Comparison of ENCODE assay signal across 23 mouse cellular contexts in the genomic region with DNA sequence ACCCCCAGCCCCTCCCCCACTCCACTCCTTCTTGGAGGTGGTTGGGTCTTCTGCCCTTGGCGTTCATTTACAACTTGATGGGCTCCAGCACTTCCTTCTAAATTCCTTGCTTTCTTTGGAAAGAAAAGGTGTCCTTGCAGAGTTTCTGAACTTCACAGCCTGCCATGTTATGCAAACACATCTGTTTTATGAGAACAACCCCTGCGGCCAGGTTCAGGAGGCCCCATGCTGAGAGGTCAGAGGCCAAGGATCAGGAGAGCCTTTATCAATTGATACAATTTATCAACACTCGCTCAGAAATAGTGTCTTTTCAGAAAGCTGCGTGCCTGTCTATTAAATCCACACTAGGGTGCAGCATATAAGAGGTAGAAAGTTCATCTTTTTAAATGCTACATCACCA. TPM values are rescaled to one million over a fixed set of nuclear protein-coding genes. Genes with fewer than 3 reads are reported as not detected.
DNase-seq lines count a peak whose midpoint lies in the region; ATAC-seq and TF ChIP-seq lines count a peak whose summit lies in the region.
"Had no signal": no experiment of that assay in that cellular context is flagged by ENCODE, and none has a peak within 500 bp of the region (broad histone marks: within the 10 kb centered on the region; RNA-seq: fewer than 3 reads in every experiment).

No protein-coding gene starts in this region.

- ATAC-seq in stomach, postnatal 0 days (ENCODE audit: low FRiP score, low TSS enrichment): no peak
- ATAC-seq in liver, embryonic 12.5 days: no peak
- ATAC-seq: forebrain, embryonic 13.5 days; forebrain, embryonic 16.5 days; intestine, embryonic 15.5 days had no signal

- H3K4me2 ChIP-seq in stomach, postnatal 0 days (replicated peaks; ENCODE audit: low read depth): no peak overlapping the region
- no peak overlapping the region for H3K4me2 ChIP-seq in liver, embryonic 12.5 days
- H3K4me2 ChIP-seq: forebrain, embryonic 13.5 days; heart, embryonic 11.5 days; hindbrain, embryonic 12.5 days; hindbrain, embryonic 15.5 days; intestine, embryonic 15.5 days had no signal

- TF ChIP-seq CTCF in layer of hippocampus, adult 2 months (conservative IDR thresholded peaks at IDR 0.05): 0 out of 2 replicates have a peak, but pooled peaks have one; percentile 14
- TF ChIP-seq CTCF in E14TG2a.4 (conservative IDR thresholded peaks at IDR 0.05; ENCODE audit: low read length): no peak
- TF ChIP-seq CTCF in stomach, postnatal 0 days (IDR thresholded peaks at IDR 0.05; ENCODE audit: low read depth): 0 out of 2 replicates have a peak, but pooled peaks have one; percentile 16

- H3K4me3 ChIP-seq in layer of hippocampus, adult 2 months: no peak overlapping the region
- H3K4me3 ChIP-seq in E14TG2a.4 (replicated peaks; ENCODE audit: low read length) (0 out of 2 replicates have a peak overlapping the region, but pooled peaks have one; percentile 10), ES-E14 (ENCODE audit: insufficient read depth in 1 of 2, low read depth in 1 of 2, low read length in 2 of 2, poor library complexity in 1 of 2, severe bottlenecking in 1 of 2) (no peak overlapping the region)
- no peak overlapping the region for H3K4me3 ChIP-seq in stomach, postnatal 0 days (ENCODE audit: low read depth, low read length)
- no peak overlapping the region for H3K4me3 ChIP-seq in liver, embryonic 12.5 days
- H3K4me3 ChIP-seq: forebrain, embryonic 10.5 days; forebrain, embryonic 13.5 days; gastrocnemius, adult 2 months; hindbrain, embryonic 12.5 days; hindbrain, embryonic 15.5 days; intestine, embryonic 15.5 days had no signal

- H3K36me3 ChIP-seq in E14TG2a.4 (ENCODE audit: insufficient read depth, low read length) (no peaks in the 10 kb centered on the region), ES-E14 (ENCODE audit: control insufficient read depth, insufficient read depth, low read length, poor library complexity, severe bottlenecking) (no peaks in the 10 kb centered on the region)
- no peaks in the 10 kb centered on the region for H3K36me3 ChIP-seq in stomach, postnatal 0 days (ENCODE audit: control insufficient read depth, insufficient read depth, low read length)
- H3K36me3 ChIP-seq in liver, embryonic 12.5 days: no peaks in the 10 kb centered on the region
- H3K36me3 ChIP-seq: forebrain, embryonic 10.5 days; hindbrain, embryonic 12.5 days; hindbrain, embryonic 15.5 days; intestine, embryonic 15.5 days had no signal

- peaks cover 29% of the 10 kb centered on the region for H3K4me1 ChIP-seq in E14TG2a.4 (replicated peaks; ENCODE audit: low read depth, low read length)
- H3K4me1 ChIP-seq in ES-E14 (ENCODE audit: control insufficient read depth in 2 of 2, insufficient read depth in 2 of 2, low read length in 2 of 2, poor library complexity in 1 of 2): peaks cover 4 to 10% of the 10 kb centered on the region in 2 experiments
- H3K4me1 ChIP-seq in stomach, postnatal 0 days (replicated peaks; ENCODE audit: control insufficient read depth, insufficient read depth): no peaks in the 10 kb centered on the region
- H3K4me1 ChIP-seq in liver, embryonic 12.5 days: peaks cover 34% of the 10 kb centered on the region
- H3K4me1 ChIP-seq: forebrain, embryonic 13.5 days; hindbrain, embryonic 12.5 days; hindbrain, embryonic 15.5 days had no signal

- in situ Hi-C loops in ES-E14 (cut with MboI; ENCODE audit: low sequenced_read_pairs in 2 of 2, unreplicated experiment in 2 of 2): no loop called here

- no peak for DNase-seq in layer of hippocampus, adult 2 months (ENCODE audit: low spot score in 2 of 2)
- DNase-seq in layer of hippocampus, postnatal 14 days (ENCODE audit: low spot score in 2 of 2): no peak
- DNase-seq in ES-E14 (ENCODE audit: low read depth, low spot score): peak; percentile 69
- DNase-seq in stomach, postnatal 0 days (ENCODE audit: low spot score): no peak
- DNase-seq in cerebellum, adult 11 months: no peak
- DNase-seq: adrenal gland, postnatal 10 days; adrenal gland, postnatal 36 days; cerebellum, adult 8-10 months; cerebellum, postnatal 10 days; cerebellum, postnatal 36 days; gastrocnemius, adult 2 months; gastrocnemius, postnatal 14 days; heart, adult 11 months had no signal

- H3K9me3 ChIP-seq in E14TG2a.4 (ENCODE audit: low read length) (no peaks in the 10 kb centered on the region), ES-E14 (ENCODE audit: control insufficient read depth, insufficient read depth, low read depth, low read length) (no peaks in the 10 kb centered on the region)
- H3K9me3 ChIP-seq in stomach, postnatal 0 days (ENCODE audit: control insufficient read depth, low read length): no peaks in the 10 kb centered on the region
- H3K9me3 ChIP-seq in liver, embryonic 12.5 days (replicated peaks): no peaks in the 10 kb centered on the region
- H3K9me3 ChIP-seq: forebrain, embryonic 10.5 days; forebrain, embryonic 13.5 days; hindbrain, embryonic 12.5 days; hindbrain, embryonic 15.5 days; intestine, embryonic 15.5 days had no signal

- 0 out of 2 replicates have a peak, but pooled peaks cover 2% of the 10 kb centered on the region for H3K27me3 ChIP-seq in E14TG2a.4 (ENCODE audit: insufficient read depth, low read length)
- H3K27me3 ChIP-seq in stomach, postnatal 0 days (ENCODE audit: control insufficient read depth, insufficient read depth, low read length): no peaks in the 10 kb centered on the region
- H3K27me3 ChIP-seq in liver, embryonic 12.5 days (replicated peaks): 0 out of 2 replicates have a peak, but pooled peaks cover 3% of the 10 kb centered on the region
- H3K27me3 ChIP-seq: CH12.LX; forebrain, embryonic 13.5 days; hindbrain, embryonic 15.5 days; intestine, embryonic 15.5 days had no signal

- 45% methylated on average over 4 of the region's 4 CpGs for WGBS in stomach, postnatal 0 days
- 48% methylated on average over 4 of the region's 4 CpGs for WGBS in liver, embryonic 12.5 days (ENCODE audit: insufficient replicate concordance)

- H3K27ac ChIP-seq in layer of hippocampus, adult 2 months: no peak overlapping the region
- peak overlapping the region; percentile 72; the same call in 1 of the 2 replicates for H3K27ac ChIP-seq in ES-E14 (ENCODE audit: insufficient read depth, low read depth, low read length, poor library complexity, severe bottlenecking)
- no peak overlapping the region for H3K27ac ChIP-seq in stomach, postnatal 0 days (replicated peaks)
- H3K27ac ChIP-seq in liver, embryonic 12.5 days: no peak overlapping the region
- H3K27ac ChIP-seq: forebrain, embryonic 10.5 days; forebrain, embryonic 13.5 days; gastrocnemius, adult 2 months; hindbrain, embryonic 12.5 days; hindbrain, embryonic 15.5 days; intestine, embryonic 15.5 days had no signal

- no peak overlapping the region for H3K9ac ChIP-seq in ES-E14 (ENCODE audit: insufficient read depth, low read depth, low read length, poor library complexity, severe bottlenecking)
- no peak overlapping the region for H3K9ac ChIP-seq in stomach, postnatal 0 days (ENCODE audit: low read length)
- H3K9ac ChIP-seq in liver, embryonic 12.5 days: no peak overlapping the region
- H3K9ac ChIP-seq: forebrain, embryonic 13.5 days; hindbrain, embryonic 12.5 days; hindbrain, embryonic 15.5 days; intestine, embryonic 15.5 days had no signal

- TF ChIP-seq EP300 in stomach, postnatal 0 days (optimal IDR thresholded peaks at IDR 0.05): no peak

TF ChIP-seq in ES-E14, 5 proteins besides CTCF, POLR2A, EP300 and RAD21:
- TF ChIP-seq ZC3H11A (IDR thresholded peaks at IDR 0.05; ENCODE audit: borderline replicate concordance, low read depth, low read length) (no peak), CHD2 (IDR thresholded peaks at IDR 0.05; ENCODE audit: low read depth, low read length) (no peak; the same call in 1 of the 2 replicates), MAFK (IDR thresholded peaks at IDR 0.05; ENCODE audit: insufficient read depth, low read depth, low read length) (no peak), ZNF384 (IDR thresholded peaks at IDR 0.05; ENCODE audit: low read depth, low read length) (no peak), HCFC1 (IDR thresholded peaks at IDR 0.05; ENCODE audit: borderline replicate concordance, insufficient read depth, low read length) (no peak)
TF ChIP-seq in ES-E14: peak in this region for 0.

RNA-seq across cellular contexts. Expression of a gene that starts 37.0 kb away (rescaled TPM):
- total RNA-seq in layer of hippocampus, adult 2 months (2021): 10 to 100 TPM; 77.5 to 87.4 TPM
- 10 to 100 TPM; 75.9 to 81.3 TPM for total RNA-seq in layer of hippocampus, postnatal 14 days (2021)
- total RNA-seq in ES-E14 (2012; rRNA removed): 37.3 and 66.4 TPM in 2 replicates
- polyA plus RNA-seq in stomach, postnatal 0 days (2015; fragmentation: Nextera tagmentation; extraction: Ambion mirVana): 15.9 and 18.5 TPM in 2 replicates
- 25.6 and 25.8 TPM in 2 replicates for polyA plus RNA-seq in liver, embryonic 12.5 days (2016; fragmentation: Nextera tagmentation; extraction: Ambion mirVana)
